Mouse (Mus musculus): ENCODE measurements around the gene Dkk3. TPM values are rescaled to one million over a fixed set of nuclear protein-coding genes. Genes with fewer than 3 reads are reported as not detected.
A peak's percentile ranks its signal among the peaks of the same experiment; 100 is the strongest.

Dkk3 gene
- total and polyA plus RNA-seq, 2 experiments from 2014 or later: 53.8 to 90.6 TPM

DNA sequence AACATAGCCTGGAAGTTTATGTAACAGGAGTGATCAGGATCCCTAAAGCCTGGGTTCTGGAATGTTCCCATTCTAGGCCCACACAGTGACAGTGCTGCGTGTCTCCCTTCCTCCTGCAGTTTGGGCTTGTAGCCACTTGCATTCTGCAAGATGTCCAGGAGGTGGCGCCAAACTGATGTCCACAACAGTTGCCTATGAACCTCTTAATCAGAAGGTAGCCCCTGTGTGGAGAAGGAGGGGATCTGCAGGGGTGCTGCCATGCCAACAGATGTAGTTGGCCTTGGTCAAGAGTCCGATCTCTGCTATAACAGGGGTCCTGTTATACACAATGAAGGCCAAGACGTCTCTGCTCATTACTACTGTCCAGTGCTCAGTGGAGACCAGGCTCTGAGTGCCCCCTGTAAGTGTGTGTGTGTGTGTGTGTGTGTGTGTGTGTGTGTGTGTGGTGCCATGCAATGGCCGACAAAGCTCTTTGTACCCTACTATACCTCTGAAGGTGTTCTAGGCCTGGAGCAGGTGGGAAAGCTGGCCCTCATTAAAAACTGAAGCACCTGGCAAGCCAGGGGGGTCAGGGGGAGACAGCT, 24.5 kb upstream of the Dkk3 start:
- Histone ChIP-seq H3K27ac (ENCODE audit: low read depth) (no peak overlapping the region), H3K4me2 (ENCODE audit: low read depth, low read length) (no peak overlapping the region), H3K4me3 (ENCODE audit: low read depth, low read length) (no peak overlapping the region), H3K36me3 (replicated peaks; ENCODE audit: control insufficient read depth, insufficient read depth, low read length) (no peaks in the 10 kb centered on the region), H3K27me3 (ENCODE audit: control insufficient read depth, insufficient read depth, low read length) (no peaks in the 10 kb centered on the region), H3K9me3 (replicated peaks; ENCODE audit: control insufficient read depth, low read length) (no peaks in the 10 kb centered on the region), H3K4me1 (ENCODE audit: control insufficient read depth, insufficient read depth) (0 out of 2 replicates have a peak, but pooled peaks cover 10% of the 10 kb centered on the region), H3K9ac (replicated peaks; ENCODE audit: low read depth, low read length) (no peak overlapping the region)
- no peak for TF ChIP-seq EP300 (IDR thresholded peaks at IDR 0.05; ENCODE audit: low read depth)
- TF ChIP-seq CTCF (IDR thresholded peaks at IDR 0.05; ENCODE audit: low read depth): peak; percentile 100
- ATAC-seq (ENCODE audit: insufficient read depth, low read depth): peak; percentile 50
- DNase-seq (ENCODE audit: low spot score): peak; percentile 87
- 25% methylated on average over 5 of the region's 5 CpGs for WGBS

DNA sequence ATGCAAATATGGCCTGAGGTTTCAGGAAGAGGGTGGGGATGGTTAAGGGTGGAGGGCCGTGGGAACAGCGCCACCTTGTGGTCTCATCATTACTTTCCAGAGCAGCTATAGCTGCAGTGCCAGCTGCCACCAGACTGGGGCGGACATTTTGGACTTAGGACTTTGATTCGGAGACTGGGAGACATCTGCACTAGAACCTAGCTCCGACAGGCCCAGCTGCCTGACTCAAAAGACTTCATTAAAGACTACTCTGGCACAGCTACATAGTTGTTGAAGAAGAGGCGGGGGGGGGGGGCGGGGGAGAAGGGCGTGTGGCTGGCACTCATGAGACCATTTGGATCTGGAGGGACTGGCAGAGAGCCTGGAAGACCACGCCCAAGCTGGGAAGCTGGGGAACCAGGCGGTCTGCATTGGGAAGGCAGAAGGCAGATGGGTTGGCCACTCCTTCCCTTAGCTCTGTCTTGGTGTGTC, 21.4 kb upstream of the Dkk3 start:
- no peaks in the 10 kb centered on the region for H3K9me3 ChIP-seq (replicated peaks; ENCODE audit: control insufficient read depth, low read length)
- H3K27me3 ChIP-seq (ENCODE audit: control insufficient read depth, insufficient read depth, low read length): no peaks in the 10 kb centered on the region
- 0 out of 2 replicates have a peak overlapping the region, but pooled peaks have one; percentile 41 for H3K9ac ChIP-seq (replicated peaks; ENCODE audit: low read depth, low read length)
- peak overlapping the region; percentile 55 for H3K4me2 ChIP-seq (ENCODE audit: low read depth, low read length)
- DNase-seq (ENCODE audit: low spot score): peak; percentile 95
- H3K27ac ChIP-seq (ENCODE audit: low read depth): no peak overlapping the region
- peak overlapping the region; percentile 19 for H3K4me3 ChIP-seq (ENCODE audit: low read depth, low read length)
- 3% methylated on average over 10 of the region's 10 CpGs for WGBS
- peak; percentile 99 for TF ChIP-seq CTCF (IDR thresholded peaks at IDR 0.05; ENCODE audit: low read depth)
- no peak for TF ChIP-seq EP300 (IDR thresholded peaks at IDR 0.05; ENCODE audit: low read depth)
- H3K4me1 ChIP-seq (ENCODE audit: control insufficient read depth, insufficient read depth): 0 out of 2 replicates have a peak, but pooled peaks cover 4% of the 10 kb centered on the region
- ATAC-seq (ENCODE audit: insufficient read depth, low read depth): peak; percentile 85
- no peaks in the 10 kb centered on the region for H3K36me3 ChIP-seq (replicated peaks; ENCODE audit: control insufficient read depth, insufficient read depth, low read length)

DNA sequence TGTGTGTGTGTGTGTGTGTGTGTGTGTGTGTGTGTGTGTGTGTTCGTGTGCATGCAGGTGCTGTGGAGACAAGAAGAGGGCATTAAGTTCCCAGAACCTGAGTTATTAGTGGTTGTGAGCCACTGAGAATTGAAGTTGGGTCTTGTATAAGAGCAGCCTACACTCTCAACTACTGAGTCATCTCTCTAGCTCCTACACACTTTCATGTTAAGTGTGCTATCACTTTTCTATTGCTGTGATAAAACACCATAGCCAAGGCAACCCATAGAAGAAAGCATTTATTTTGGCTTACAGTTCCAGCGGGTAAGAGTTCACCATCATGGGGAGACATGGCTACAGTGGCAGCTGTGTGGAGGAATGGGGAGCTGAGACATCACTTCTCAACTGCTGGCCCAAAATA, 17.8 kb upstream of the Dkk3 start:
- Histone ChIP-seq H3K9me3 (replicated peaks; ENCODE audit: control insufficient read depth, low read length) (no peaks in the 10 kb centered on the region), H3K9ac (replicated peaks; ENCODE audit: low read depth, low read length) (no peak overlapping the region), H3K4me1 (ENCODE audit: control insufficient read depth, insufficient read depth) (0 out of 2 replicates have a peak, but pooled peaks cover 4% of the 10 kb centered on the region), H3K4me2 (ENCODE audit: low read depth, low read length) (no peak overlapping the region), H3K27me3 (ENCODE audit: control insufficient read depth, insufficient read depth, low read length) (no peaks in the 10 kb centered on the region), H3K36me3 (replicated peaks; ENCODE audit: control insufficient read depth, insufficient read depth, low read length) (no peaks in the 10 kb centered on the region), H3K4me3 (ENCODE audit: low read depth, low read length) (no peak overlapping the region), H3K27ac (ENCODE audit: low read depth) (no peak overlapping the region)
- no peak for ATAC-seq (ENCODE audit: insufficient read depth, low read depth)
- DNase-seq (ENCODE audit: low spot score): no peak
- 82% methylated on average over 2 of the region's 2 CpGs for WGBS
- no peak for TF ChIP-seq EP300 (IDR thresholded peaks at IDR 0.05; ENCODE audit: low read depth)
- no peak for TF ChIP-seq CTCF (IDR thresholded peaks at IDR 0.05; ENCODE audit: low read depth)

DNA sequence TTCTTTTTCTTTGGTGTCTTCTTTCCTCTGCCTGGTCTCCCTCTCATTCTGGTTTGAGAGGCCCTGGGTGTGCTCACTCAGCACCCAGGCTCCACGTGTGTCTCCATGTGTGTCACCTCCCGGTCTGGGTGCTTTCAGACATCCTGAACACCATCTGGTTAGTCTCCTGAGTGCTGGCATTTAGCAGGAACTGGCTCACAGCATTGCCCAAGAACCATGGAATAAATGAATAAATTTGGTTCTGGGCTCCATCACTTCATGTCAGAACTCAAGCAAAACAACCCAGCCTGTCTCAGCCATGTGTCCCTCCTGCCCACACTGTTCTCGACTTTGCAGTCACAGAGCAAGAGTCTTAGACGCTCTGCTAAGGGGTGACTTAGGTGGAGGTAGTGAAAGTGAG, 13.8 kb upstream of the Dkk3 start:
- Histone ChIP-seq H3K36me3 (replicated peaks; ENCODE audit: control insufficient read depth, insufficient read depth, low read length) (no peaks in the 10 kb centered on the region), H3K4me2 (ENCODE audit: low read depth, low read length) (no peak overlapping the region), H3K4me1 (ENCODE audit: control insufficient read depth, insufficient read depth) (0 out of 2 replicates have a peak, but pooled peaks cover 6% of the 10 kb centered on the region), H3K9me3 (replicated peaks; ENCODE audit: control insufficient read depth, low read length) (no peaks in the 10 kb centered on the region), H3K4me3 (ENCODE audit: low read depth, low read length) (no peak overlapping the region), H3K27ac (ENCODE audit: low read depth) (no peak overlapping the region), H3K9ac (replicated peaks; ENCODE audit: low read depth, low read length) (no peak overlapping the region), H3K27me3 (ENCODE audit: control insufficient read depth, insufficient read depth, low read length) (no peaks in the 10 kb centered on the region)
- 57% methylated on average over 4 of the region's 4 CpGs for WGBS
- ATAC-seq (ENCODE audit: insufficient read depth, low read depth): no peak
- TF ChIP-seq EP300 (IDR thresholded peaks at IDR 0.05; ENCODE audit: low read depth): no peak
- TF ChIP-seq CTCF (IDR thresholded peaks at IDR 0.05; ENCODE audit: low read depth): no peak
- no peak for DNase-seq (ENCODE audit: low spot score)

DNA sequence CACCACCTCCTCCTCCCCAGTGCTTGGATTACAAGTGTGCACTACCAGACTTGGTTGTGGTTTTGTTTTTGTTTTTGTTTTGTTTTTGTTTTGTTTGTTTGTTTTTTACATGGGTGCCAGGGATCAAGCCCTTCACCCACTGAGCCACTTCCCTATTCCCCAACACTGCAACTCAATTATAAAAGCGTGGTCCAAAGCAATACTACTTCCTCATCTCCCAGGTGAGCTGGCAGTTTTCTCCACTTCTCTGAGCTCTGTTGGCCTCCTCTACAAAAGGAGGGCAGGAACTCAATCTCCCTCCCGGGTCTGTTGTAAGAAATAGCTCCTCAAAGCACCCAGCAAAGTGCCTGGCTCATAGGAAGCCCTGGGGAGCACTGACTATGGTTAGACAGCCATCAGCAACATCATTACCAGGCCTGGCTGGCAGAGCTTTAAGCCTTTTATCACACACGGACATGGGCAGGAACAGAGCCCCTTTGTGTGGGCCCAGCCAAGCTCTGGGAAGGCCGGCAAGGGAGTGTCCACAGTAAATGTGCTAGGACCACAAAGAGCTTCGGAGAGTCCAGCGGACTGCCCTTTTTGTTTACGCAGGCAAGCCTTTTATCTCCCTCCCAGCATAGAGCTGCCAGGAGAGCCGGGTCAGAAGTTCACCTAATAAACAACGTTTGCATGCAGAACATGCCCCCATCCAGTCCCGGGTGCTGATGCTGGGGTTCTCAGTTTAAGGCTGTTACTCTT, 11.3 kb upstream of the Dkk3 start:
- Histone ChIP-seq H3K9ac (replicated peaks; ENCODE audit: low read depth, low read length) (no peak overlapping the region), H3K9me3 (replicated peaks; ENCODE audit: control insufficient read depth, low read length) (no peaks in the 10 kb centered on the region), H3K27me3 (ENCODE audit: control insufficient read depth, insufficient read depth, low read length) (no peaks in the 10 kb centered on the region), H3K27ac (ENCODE audit: low read depth) (no peak overlapping the region), H3K4me3 (ENCODE audit: low read depth, low read length) (no peak overlapping the region), H3K4me1 (ENCODE audit: control insufficient read depth, insufficient read depth) (0 out of 2 replicates have a peak, but pooled peaks cover 6% of the 10 kb centered on the region), H3K36me3 (replicated peaks; ENCODE audit: control insufficient read depth, insufficient read depth, low read length) (no peaks in the 10 kb centered on the region), H3K4me2 (ENCODE audit: low read depth, low read length) (no peak overlapping the region)
- TF ChIP-seq EP300 (IDR thresholded peaks at IDR 0.05; ENCODE audit: low read depth) (no peak), CTCF (IDR thresholded peaks at IDR 0.05; ENCODE audit: low read depth) (no peak)
- ATAC-seq (ENCODE audit: insufficient read depth, low read depth) (peak; percentile 53), DNase-seq (ENCODE audit: low spot score) (no peak)
- WGBS: 25% methylated on average over 10 of the region's 10 CpGs
